Mouse (Mus musculus) spleen, adult 12 weeks (tissue): ENCODE results near the gene Bcl10.
"Not testable (repeated sequence)": the region's sequence is repeated elsewhere in the genome, so short reads cannot be mapped to it uniquely, and the experiment has no call there.

ENCODE experiments used
- DNase-seq: peaks from one replicate; pipeline ENCODE4 v3.0.0; 2022; ENCODE audit warnings: low spot score

The Bcl10 gene

DNA sequence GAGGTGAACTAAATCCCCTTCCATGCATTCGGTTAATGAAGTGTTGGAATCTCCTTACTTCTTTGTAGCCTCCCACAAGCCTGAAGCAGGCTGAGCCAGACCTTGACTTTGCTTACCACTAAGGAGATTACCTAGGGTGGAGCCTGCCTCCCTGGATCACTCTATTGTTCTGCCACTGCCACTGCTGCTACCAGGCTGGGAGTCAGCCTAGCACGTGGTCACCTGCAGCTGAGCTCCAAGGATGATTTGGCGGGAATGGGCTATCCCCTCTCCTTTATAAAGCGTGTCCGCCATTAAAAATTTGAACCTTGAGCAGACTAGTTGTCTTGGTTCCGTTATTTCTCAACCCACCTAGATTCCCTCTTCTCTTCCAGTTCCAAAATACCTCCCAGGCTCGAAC, 8.7 kb upstream of the Bcl10 start:
- DNase-seq: not testable (repeated sequence)

- DNase-seq: no peak
Measured at GRCm38 (mm10) chr3:145916374-145916773, 6.2 kb upstream of the Bcl10 start.

- no peak for DNase-seq
Measured at GRCm38 (mm10) chr3:145916826-145917225, 5.8 kb upstream of the Bcl10 start.

DNA sequence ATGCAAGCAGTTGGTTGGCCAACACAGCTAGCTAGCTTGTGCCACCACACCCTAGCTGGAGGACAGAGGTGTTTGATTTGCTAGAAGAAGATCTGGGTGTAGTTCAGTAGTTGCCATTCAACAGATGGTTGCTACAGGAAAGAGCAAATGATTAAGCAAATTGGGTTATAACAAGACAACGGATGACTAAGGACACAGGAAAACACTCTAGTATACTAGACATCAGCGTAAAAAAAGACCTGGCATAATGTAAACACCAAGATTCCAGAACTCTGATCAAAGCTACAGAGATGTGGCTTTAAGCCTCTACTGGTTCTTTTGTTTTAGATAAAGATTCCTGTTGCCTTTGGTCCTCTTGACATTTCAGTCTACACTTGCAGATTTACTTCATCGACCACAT, 367 bp downstream of the Bcl10 start:
- DNase-seq: no peak

DNA sequence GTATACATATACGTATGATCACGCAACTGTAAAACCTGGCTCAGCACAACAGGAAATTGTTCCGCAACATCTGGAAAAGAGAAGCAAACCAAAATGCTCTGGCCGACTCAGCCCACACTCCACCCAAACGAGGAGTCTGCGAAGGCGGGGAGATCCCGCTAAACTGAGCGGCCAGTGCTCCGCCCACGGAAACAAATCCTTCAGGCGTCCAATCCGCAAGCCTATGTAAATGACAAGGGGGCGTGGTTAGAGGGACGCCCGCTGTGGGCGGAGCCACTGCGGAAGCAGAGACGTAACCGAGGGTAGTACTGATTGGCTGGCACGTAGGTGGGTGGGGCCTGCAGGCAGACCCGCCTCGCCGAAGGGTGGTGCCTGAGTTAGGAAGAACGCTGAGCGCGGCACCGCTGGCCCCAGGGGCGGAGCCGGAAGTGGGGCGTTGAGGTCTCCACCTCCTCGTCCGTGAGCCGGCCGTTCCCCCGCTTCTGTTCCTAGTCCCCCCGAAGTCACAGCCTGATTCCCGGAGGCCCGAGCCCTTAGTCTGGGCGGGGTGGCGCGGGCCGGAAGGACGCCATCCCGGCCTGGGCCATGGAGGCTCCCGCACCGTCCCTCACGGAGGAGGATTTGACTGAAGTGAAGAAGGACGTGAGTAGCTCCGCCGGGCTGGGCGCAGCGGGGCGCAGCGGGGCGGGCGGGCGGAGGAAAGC, 1.4 kb downstream of the Bcl10 start:
- peak; percentile 99 for DNase-seq

GRCm38 (mm10) chr3:145924649-145925337, 2.2 kb downstream of the Bcl10 start:
- peak; percentile 54 for DNase-seq

DNA sequence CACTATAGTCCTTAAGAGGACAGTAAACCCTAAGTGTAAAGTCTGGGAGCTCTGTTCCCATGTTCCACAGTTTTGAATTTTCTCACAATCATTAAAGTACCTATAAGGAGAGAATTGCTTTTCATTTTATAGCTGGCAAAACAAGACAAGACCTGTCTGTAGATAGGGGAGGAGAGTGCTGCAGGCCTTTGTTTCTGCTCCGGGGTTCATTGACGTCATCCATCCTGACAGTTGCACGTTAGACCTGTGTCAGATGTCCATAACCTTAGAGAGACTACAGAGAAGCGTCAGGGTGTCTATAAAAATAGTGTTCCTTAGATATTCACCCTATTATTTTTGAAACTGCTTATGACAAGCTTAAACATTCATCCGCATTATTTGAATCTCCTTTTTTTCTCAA, 2.9 kb downstream of the Bcl10 start:
- DNase-seq: no peak

GRCm38 (mm10) chr3:145929525-145930400, 7.2 kb downstream of the Bcl10 start:
- no peak for DNase-seq

GRCm38 (mm10) chr3:145933845-145934244, 11.2 kb downstream of the Bcl10 start:
- no peak for DNase-seq

- peak; percentile 95 for DNase-seq
Measured at GRCm38 (mm10) chr3:145937505-145938404, 15.2 kb downstream of the Bcl10 start, which contains the start of gene 2410004B18Rik. 2410004B18Rik (plus strand) TSS chr3:145938014.

- DNase-seq: no peak
Measured at GRCm38 (mm10) chr3:145938405-145939349, 16.1 kb downstream of the Bcl10 start.

DNA sequence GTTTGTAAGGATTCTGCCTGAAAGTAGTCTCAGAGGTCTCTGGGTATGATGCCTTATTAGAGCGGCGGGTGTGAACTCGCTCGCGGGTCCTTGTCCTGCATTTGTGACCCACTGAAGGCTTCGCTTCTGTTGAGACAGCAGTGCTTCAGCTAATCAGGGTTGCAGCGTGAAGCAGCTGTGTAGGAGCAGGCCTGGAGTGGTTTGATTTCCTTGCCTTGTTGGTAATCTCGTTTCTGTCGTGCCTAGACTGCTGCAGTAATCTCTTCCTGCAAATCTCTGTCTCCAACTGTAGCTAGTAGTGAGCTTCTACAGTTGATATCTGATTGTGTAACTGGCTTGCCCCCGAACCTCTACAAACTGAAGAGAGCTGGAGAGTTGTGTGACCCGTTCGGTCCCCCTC, 16.8 kb downstream of the Bcl10 start:
- DNase-seq: no peak

- no peak for DNase-seq
Measured at GRCm38 (mm10) chr3:145939971-145940370, 17.4 kb downstream of the Bcl10 start.

DNA sequence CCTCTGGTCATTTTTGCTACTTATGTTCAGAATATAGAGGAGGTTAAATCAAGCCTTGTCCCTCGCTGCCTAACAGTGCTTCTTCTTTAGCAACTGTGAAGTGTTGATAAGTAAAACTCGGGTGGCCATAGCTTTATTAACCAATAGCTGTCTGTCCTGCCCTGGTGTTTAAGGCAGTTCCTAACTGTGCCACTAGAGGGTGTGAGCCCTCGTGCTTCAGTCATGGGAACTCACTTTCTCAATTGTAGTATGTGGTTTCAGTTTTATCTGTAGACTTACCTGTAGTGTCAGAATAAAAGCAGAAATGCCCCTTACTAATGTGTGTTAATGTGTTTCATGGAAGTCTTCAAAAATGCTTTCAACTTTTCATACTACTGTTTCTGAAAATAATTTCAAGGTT, 19.4 kb downstream of the Bcl10 start:
- DNase-seq: peak; percentile 62

DNA sequence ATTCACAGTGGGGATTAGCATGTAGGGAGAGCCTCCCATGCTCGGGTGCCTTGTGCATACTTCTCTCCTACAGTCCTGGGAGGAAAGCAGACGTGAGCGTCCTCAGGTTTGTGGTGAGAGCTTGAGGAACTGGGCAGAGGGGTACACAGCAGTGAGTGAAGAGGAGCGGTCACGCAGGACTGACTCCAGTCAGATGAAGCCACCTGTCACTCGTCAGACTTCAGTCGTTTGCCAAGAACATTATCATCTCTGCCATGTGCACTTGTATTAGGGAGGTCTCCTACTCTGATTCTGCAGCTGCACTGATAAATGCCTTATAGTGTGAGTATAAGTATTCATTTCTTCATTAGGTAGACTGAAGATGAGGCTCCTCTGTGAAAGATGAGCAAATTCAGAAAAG, 21.7 kb downstream of the Bcl10 start:
- DNase-seq: no peak

DNA sequence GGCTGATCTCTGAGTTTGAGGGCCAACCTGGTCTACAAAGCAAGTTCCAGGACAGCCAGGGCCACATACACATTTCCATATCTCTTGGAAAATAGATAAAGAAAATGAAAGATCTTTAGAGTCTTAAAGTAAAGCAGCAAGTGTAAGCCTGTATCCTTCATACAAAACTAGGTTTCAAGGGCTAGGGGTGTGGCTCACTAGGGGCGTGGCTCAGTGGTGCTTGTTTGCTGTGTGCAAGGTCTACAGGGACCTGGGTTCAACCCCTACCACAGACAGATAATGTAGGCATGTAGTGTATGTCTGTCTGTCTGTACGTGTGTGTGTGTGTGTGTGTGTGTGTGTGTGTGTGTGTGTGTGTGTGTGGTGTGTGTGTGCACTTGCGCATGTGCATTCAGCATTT, 23.3 kb downstream of the Bcl10 start:
- no peak for DNase-seq

GRCm38 (mm10) chr3:145946654-145947053, 24.1 kb downstream of the Bcl10 start:
- no peak for DNase-seq

DNA sequence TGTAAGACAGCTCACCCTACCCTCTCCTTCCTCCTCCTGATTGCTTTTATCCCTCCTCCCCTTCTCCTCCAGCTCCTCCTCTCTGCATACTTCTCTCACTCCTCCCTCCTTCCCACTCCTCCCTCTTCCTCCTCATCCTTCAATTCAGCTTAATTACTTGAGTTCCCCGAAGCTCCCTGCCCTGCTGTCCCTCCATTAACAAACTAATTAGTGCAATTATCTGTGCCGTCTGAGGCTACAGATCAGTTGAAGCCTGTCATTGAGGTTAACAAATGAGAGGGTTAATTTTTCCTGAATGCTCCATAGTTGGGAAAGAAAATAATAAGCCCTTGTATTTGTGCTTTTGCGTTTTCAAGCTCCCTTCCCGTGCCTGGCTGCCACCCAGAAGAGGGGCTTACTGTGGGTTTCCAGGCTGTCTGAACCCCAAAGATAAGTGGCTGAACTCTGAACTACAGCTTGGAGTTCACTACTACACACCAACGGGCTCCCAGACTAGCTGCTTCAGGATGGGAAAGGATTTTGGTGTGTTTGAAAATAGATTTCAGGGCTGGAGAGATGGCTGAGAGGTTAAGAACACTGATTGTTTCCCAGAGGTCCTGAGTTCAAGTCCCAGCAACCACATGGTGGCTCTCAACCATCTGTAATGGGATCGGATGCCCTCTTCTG, 25.1 kb downstream of the Bcl10 start:
- no peak for DNase-seq

GRCm38 (mm10) chr3:145950034-145950814, 27.6 kb downstream of the Bcl10 start:
- no peak for DNase-seq
